Mouse (Mus musculus) liver, adult 2 months (tissue): ENCODE measurements at regions not wholly inside any gene's neighbourhood (a gene's known extent, or its start where the extent isn't known, plus 50 kb on each side); places are given as distances from the start of the nearest gene placed in this dataset.

Experiments
- DNase-seq: peaks from one replicate; pipeline ENCODE4 v3.0.0-alpha.2; 2011; ENCODE audit warnings: low read depth, low spot score; ENCODE audit errors: extremely low read depth
- H3K27ac ChIP-seq: fragments of 200-500 bp; replicated peaks from 2 replicates; pipeline ENCODE4 v1.5.1; 2012; ENCODE audit warnings: low read depth, mild to moderate bottlenecking, control low read depth, inconsistent platforms, low read length; ENCODE audit not compliant: insufficient read depth
- H3K27me3 ChIP-seq: fragments of 200-500 bp; 2 replicates; pipeline ENCODE4 v1.6.1; 2012; ENCODE audit warnings: mild to moderate bottlenecking, moderate library complexity, low read length, inconsistent platforms; ENCODE audit not compliant: control insufficient read depth, insufficient read depth
- H3K36me3 ChIP-seq: fragments of 200-500 bp; 2 replicates; pipeline ENCODE4 v1.6.1; 2012; ENCODE audit warnings: low read length, inconsistent platforms; ENCODE audit not compliant: control insufficient read depth, insufficient read depth
- H3K4me1 ChIP-seq: fragments of 200-500 bp; 2 replicates; pipeline ENCODE4 v1.6.1; 2011; ENCODE audit warnings: low read length; ENCODE audit not compliant: control insufficient read depth, insufficient read depth
- H3K4me3 ChIP-seq: fragments of 200-500 bp; 2 replicates; pipeline ENCODE4 v1.5.1; 2011; ENCODE audit warnings: low read depth, mild to moderate bottlenecking, control low read depth, low read length, moderate library complexity; ENCODE audit not compliant: insufficient read depth
- H3K79me2 ChIP-seq: fragments of 200-500 bp; 2 replicates; pipeline ENCODE4 v1.6.1; 2012; ENCODE audit warnings: inconsistent platforms, mild to moderate bottlenecking, low read length, moderate library complexity; ENCODE audit not compliant: control insufficient read depth, insufficient read depth
- H3K9ac ChIP-seq: fragments of 200-500 bp; 2 replicates; pipeline ENCODE4 v1.6.1; 2012; ENCODE audit warnings: low read depth, mild to moderate bottlenecking, control low read depth, inconsistent platforms, low read length
- CTCF ChIP-seq: fragments of 200-500 bp; IDR thresholded peaks from 2 replicates; pipeline ENCODE4 v1.5.1; 2011; ENCODE audit warnings: low read depth, low read length, control low read depth
- POLR2A ChIP-seq: fragments of 200-500 bp; IDR thresholded peaks from 2 replicates; pipeline ENCODE4 v1.6.1; 2011; ENCODE audit warnings: low read length, control low read depth; ENCODE audit not compliant: insufficient read depth; ENCODE audit errors: extremely low read depth
- WGBS: fragments of 180-500 bp; shearing (Covaris S2); methylation state at CpG from one replicate; pipeline ENCODE4 v1.1.7; 2018; 5-methylcytosine and 5-hydroxymethylcytosine counted together

DNA sequence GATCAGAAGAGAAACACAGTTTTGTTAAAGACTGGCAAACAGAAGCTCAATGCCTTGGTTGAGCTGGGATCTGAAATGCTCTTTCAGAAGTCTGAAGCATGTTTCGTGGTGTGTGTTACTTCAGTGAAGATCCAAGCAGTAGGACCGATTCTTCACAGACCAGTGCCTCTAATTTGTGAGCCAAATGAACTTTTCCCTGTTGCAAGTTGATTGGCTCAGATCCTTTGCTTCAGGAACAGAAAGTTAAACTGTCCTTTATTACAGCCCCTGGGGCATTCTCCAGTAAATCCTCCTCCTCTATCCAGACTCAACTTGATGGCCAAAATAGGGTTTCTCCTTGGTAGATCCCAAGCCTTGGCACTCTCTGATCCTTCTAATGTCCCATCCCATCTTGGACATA, 85.6 kb upstream of the Slc24a3 start:
- no peaks in the 10 kb centered on the region for H3K4me1 ChIP-seq

DNA sequence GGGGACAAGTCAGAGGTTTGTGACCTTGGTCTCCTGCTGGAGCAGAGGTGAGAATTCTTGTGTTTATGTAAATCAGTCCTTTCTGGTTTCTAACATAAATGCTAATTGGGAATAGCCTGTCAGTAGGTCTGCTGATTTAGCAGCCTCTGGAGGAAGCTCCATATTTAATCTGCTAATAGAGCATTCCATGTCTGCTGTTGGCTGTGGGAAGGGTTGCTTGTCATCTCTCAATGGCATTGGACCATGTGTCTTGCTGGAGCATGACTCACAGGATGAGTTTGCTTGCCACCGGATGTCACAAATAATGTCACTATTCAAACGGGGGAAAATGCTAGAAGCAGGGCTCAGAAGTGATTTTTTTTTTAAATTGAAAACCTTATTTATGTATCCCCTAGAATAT, 82.9 kb upstream of the Slc24a3 start:
- no peak for DNase-seq
- TF ChIP-seq POLR2A: no peak
- H3K27me3 ChIP-seq: no peaks in the 10 kb centered on the region
- no peak overlapping the region for H3K27ac ChIP-seq
- WGBS: 68% methylated on average over 2 of the region's 2 CpGs
- H3K4me3 ChIP-seq: no peak overlapping the region
- H3K79me2 ChIP-seq: no peaks in the 10 kb centered on the region
- H3K4me1 ChIP-seq: no peaks in the 10 kb centered on the region
- H3K9ac ChIP-seq: no peak overlapping the region
- no peaks in the 10 kb centered on the region for H3K36me3 ChIP-seq

More for the DNA sequence above, 85.6 kb upstream of the Slc24a3 start:
- TF ChIP-seq POLR2A: no peak
- Histone ChIP-seq H3K4me3 (no peak overlapping the region), H3K27ac (no peak overlapping the region), H3K36me3 (no peaks in the 10 kb centered on the region), H3K79me2 (no peaks in the 10 kb centered on the region), H3K9ac (no peak overlapping the region), H3K27me3 (no peaks in the 10 kb centered on the region)
- WGBS: 84% methylated on average over 2 of the region's 2 CpGs
- peak; percentile 4 for DNase-seq

DNA sequence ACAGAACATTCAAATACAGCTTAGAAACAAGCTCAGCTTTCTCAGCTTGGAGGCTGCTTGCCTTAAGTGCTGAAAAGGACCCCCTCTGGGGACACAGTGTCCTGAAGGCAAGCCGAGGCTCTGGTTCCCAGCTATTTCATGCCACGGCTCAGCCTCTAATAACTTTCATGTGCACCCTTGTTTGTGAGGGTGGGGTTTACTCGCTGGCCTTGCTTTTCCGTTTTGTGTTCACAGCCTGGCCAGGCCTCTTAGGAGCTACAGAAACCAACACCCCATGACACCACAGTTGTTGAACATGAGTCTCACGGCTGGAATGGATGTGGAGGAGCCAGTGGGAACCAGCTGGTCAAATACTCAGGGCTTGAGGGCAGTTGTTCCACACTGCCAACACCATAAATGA, 81.4 kb upstream of the Slc24a3 start:
- Histone ChIP-seq H3K36me3 (no peaks in the 10 kb centered on the region), H3K79me2 (no peaks in the 10 kb centered on the region), H3K27me3 (no peaks in the 10 kb centered on the region), H3K4me1 (no peaks in the 10 kb centered on the region), H3K27ac (no peak overlapping the region), H3K4me3 (no peak overlapping the region), H3K9ac (no peak overlapping the region)
- no peak for DNase-seq
- TF ChIP-seq POLR2A (no peak), CTCF (no peak)
- WGBS: 78% methylated on average over 5 of the region's 5 CpGs

DNA sequence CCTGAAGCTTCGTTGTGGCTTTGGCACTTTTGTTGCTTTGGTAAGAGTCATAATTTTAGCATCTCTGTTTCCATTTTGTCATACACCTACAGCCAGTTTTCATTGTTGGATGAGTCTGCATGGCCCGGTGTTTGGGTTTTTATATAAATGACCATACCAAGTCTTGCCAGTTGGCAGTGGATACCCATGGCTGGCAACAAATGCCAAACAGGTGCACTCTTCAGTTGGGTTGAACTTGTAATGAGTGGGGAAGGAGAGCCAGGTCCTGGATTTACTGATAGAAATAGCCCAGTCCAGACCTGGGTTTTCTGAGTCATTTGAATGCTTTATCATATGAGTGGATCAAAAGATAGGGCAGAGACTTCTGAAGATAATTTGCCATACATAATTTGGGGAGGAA, 64.3 kb upstream of the Slc24a3 start:
- no peaks in the 10 kb centered on the region for H3K79me2 ChIP-seq
- DNase-seq: no peak
- no peak overlapping the region for H3K4me3 ChIP-seq
- no peak for TF ChIP-seq POLR2A
- no peak for TF ChIP-seq CTCF
- H3K4me1 ChIP-seq: no peaks in the 10 kb centered on the region
- H3K27me3 ChIP-seq: no peaks in the 10 kb centered on the region
- H3K27ac ChIP-seq: no peak overlapping the region
- no peak overlapping the region for H3K9ac ChIP-seq
- WGBS: 82% methylated on average over 2 of the region's 2 CpGs
- H3K36me3 ChIP-seq: no peaks in the 10 kb centered on the region

DNA sequence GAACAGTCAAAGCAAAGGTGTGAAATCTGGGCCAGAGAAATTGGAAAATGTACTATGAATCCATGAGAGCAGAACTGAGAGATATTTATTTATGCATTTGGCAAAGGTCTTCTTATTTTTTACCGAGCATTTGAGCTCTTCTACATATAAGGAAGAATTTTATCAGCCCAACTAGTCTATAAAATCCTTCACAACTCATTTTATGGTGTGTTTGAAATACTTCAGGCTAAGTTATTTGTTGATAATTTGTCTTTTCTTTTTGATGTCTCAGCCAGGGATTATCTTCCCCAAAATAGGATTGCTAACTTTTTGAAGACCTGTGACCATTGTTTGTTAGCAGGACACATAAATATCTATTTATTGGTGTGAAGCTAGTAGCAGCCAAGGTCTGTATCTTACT, 55.9 kb upstream of the Slc24a3 start:
- 37% methylated on average over 1 of the region's 1 CpGs for WGBS
- Histone ChIP-seq H3K27ac (no peak overlapping the region), H3K9ac (no peak overlapping the region), H3K4me3 (no peak overlapping the region), H3K36me3 (no peaks in the 10 kb centered on the region), H3K4me1 (no peaks in the 10 kb centered on the region), H3K79me2 (no peaks in the 10 kb centered on the region), H3K27me3 (no peaks in the 10 kb centered on the region)
- TF ChIP-seq POLR2A: no peak
- TF ChIP-seq CTCF: no peak
- DNase-seq: no peak

DNA sequence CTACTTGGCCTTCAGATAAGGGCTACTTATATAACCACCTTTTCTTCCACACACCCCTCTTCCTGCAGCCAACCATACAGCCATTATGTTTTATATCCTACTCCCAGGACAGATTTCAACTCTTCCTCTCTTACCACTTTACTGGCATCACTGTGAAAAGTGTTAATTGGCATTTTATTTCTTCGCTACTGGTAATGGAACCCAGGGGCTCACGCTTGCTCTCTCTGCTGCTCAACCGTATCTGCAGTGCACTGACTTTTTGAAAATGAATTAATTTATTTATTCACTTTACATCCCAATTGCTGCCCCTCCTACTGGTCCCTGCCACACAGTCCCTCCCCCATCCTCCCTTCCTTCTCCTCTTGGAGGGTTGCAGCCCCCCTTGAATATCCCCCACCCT, 52.5 kb upstream of the Slc24a3 start:
- Histone ChIP-seq H3K9ac (no peak overlapping the region), H3K4me1 (no peaks in the 10 kb centered on the region), H3K27me3 (no peaks in the 10 kb centered on the region), H3K79me2 (no peaks in the 10 kb centered on the region), H3K4me3 (no peak overlapping the region), H3K36me3 (no peaks in the 10 kb centered on the region), H3K27ac (no peak overlapping the region)
- no peak for DNase-seq
- 94% methylated on average over 3 of the region's 3 CpGs for WGBS
- TF ChIP-seq POLR2A (no peak), CTCF (no peak)
